Mouse (Mus musculus): Measurements from ENCODE around the gene Atg2b. TPM values are rescaled to one million over a fixed set of nuclear protein-coding genes. Genes with fewer than 3 reads are reported as not detected.

The Atg2b gene
- total and polyA plus RNA-seq, 3 experiments = 28.3 to 35.9 TPM; not detected in 1

GRCm38 (mm10) chr12:105724616-105725015 lies 39.6 kb upstream of the Atg2b start (continued):
- TF ChIP-seq SIN3A (IDR thresholded peaks at IDR 0.05; ENCODE audit: low read length) = peak; percentile 69
- TF ChIP-seq ELF1 (IDR thresholded peaks at IDR 0.05; ENCODE audit: low read depth, low read length) = no peak
- peak; percentile 85 for TF ChIP-seq ETS1 (IDR thresholded peaks at IDR 0.05; ENCODE audit: low read depth, low read length)
- TF ChIP-seq POLR2A (IDR thresholded peaks at IDR 0.05; ENCODE audit: control insufficient read depth in 1 of 2, insufficient read depth in 1 of 2, low read depth in 1 of 2, low read length in 2 of 2, poor library complexity in 1 of 2) = no peak
- TF ChIP-seq TAL1 (IDR thresholded peaks at IDR 0.05; ENCODE audit: low read length) = peak; percentile 95
- TF ChIP-seq CHD1 (IDR thresholded peaks at IDR 0.05; ENCODE audit: low read depth, low read length) = no peak
- TF ChIP-seq NELFE (IDR thresholded peaks at IDR 0.05; ENCODE audit: low read depth, low read length) = no peak
- TF ChIP-seq POLR2AphosphoS5 (IDR thresholded peaks at IDR 0.05; ENCODE audit: borderline replicate concordance, low read depth, low read length) = no peak
- TF ChIP-seq MAFK (IDR thresholded peaks at IDR 0.05; ENCODE audit: borderline replicate concordance, low read depth, low read length) = peak; percentile 62; the same call in 1 of the 2 replicates
- TF ChIP-seq GATA1 (IDR thresholded peaks at IDR 0.05; ENCODE audit: low read depth, low read length) = peak; percentile 91
- no peak for TF ChIP-seq RAD21 (IDR thresholded peaks at IDR 0.05; ENCODE audit: low read depth, low read length)
- peak; percentile 91 to 96 for TF ChIP-seq EP300 (IDR thresholded peaks at IDR 0.05; ENCODE audit: low read depth in 1 of 2, low read length in 2 of 2)
- 0 out of 2 replicates have a peak, but pooled peaks have one; percentile 44 for TF ChIP-seq TBP (IDR thresholded peaks at IDR 0.05; ENCODE audit: low read depth, low read length)
- no peak for TF ChIP-seq MEF2A (IDR thresholded peaks at IDR 0.05; ENCODE audit: extremely low read depth, insufficient replicate concordance, low read depth, low read length, poor library complexity, severe bottlenecking)
- no peak for TF ChIP-seq ZKSCAN1 (IDR thresholded peaks at IDR 0.05; ENCODE audit: low read depth, low read length)
- 0 out of 2 replicates have a peak, but pooled peaks have one; percentile 13 for TF ChIP-seq ZC3H11A (IDR thresholded peaks at IDR 0.05; ENCODE audit: low read depth, low read length)
- no peak for TF ChIP-seq USF2 (IDR thresholded peaks at IDR 0.05; ENCODE audit: borderline replicate concordance in 1 of 2, insufficient read depth in 1 of 2, low read depth in 1 of 2, low read length in 2 of 2)
- no peak; the same call in 1 of the 2 replicates for TF ChIP-seq HCFC1 (IDR thresholded peaks at IDR 0.05; ENCODE audit: low read depth, low read length)
- peak; percentile 75; the same call in 1 of the 2 replicates for TF ChIP-seq MAZ (IDR thresholded peaks at IDR 0.05; ENCODE audit: low read depth, low read length)
- TF ChIP-seq GABPA (IDR thresholded peaks at IDR 0.05; ENCODE audit: low read depth, low read length) = no peak
- peak; percentile 95 for TF ChIP-seq TCF12 (IDR thresholded peaks at IDR 0.05; ENCODE audit: low read depth, low read length)

GRCm38 (mm10) chr12:105722657-105723056 lies 37.6 kb upstream of the Atg2b start:
- Histone ChIP-seq H3K9me3 (replicated peaks; ENCODE audit: insufficient read depth, low read length) (no peaks in the 10 kb centered on the region), H3K4me1 (ENCODE audit: control insufficient read depth in 1 of 2, insufficient read depth in 2 of 2, low read length in 2 of 2) (peaks cover 26 to 51% of the 10 kb centered on the region in 2 experiments), H3K36me3 (ENCODE audit: control insufficient read depth in 1 of 2, insufficient read depth in 2 of 2, low read length in 2 of 2) (peaks cover 0 to 36% of the 10 kb centered on the region in 2 experiments; a peak in 2 of 4 replicates), H3K9ac (ENCODE audit: control insufficient read depth, low read depth, low read length, poor library complexity, severe bottlenecking) (no peak overlapping the region), H3K27ac (ENCODE audit: control insufficient read depth, low read depth, low read length) (no peak overlapping the region), H3K79me2 (ENCODE audit: control insufficient read depth, insufficient read depth, low read length, poor library complexity) (no peaks in the 10 kb centered on the region), H3K27me3 (ENCODE audit: control insufficient read depth in 1 of 2, insufficient read depth in 2 of 2, low read length in 2 of 2) (no peaks in the 10 kb centered on the region), H3K4me3 (ENCODE audit: control insufficient read depth in 1 of 2, insufficient read depth in 1 of 2, low read depth in 2 of 2, low read length in 2 of 2) (no peak overlapping the region)
- DNase-seq (ENCODE audit: low read depth, low spot score) = peak; percentile 85
- TF ChIP-seq CTCF (IDR thresholded peaks at IDR 0.05 in 2 of 3, conservative IDR thresholded peaks at IDR 0.05 in 1 of 3; ENCODE audit: control insufficient read depth in 1 of 3, insufficient read depth in 1 of 3, low read depth in 2 of 3, low read length in 3 of 3, poor library complexity in 1 of 3, severe bottlenecking in 1 of 3) = peak; percentile 25 to 86 (median 85); a peak in 5 of 6 replicates
- peak; percentile 72 for TF ChIP-seq SMC3 (IDR thresholded peaks at IDR 0.05; ENCODE audit: low read depth, low read length)
- peak; percentile 55 for TF ChIP-seq ZC3H11A (IDR thresholded peaks at IDR 0.05; ENCODE audit: low read depth, low read length)
- peak; percentile 83 for TF ChIP-seq RAD21 (IDR thresholded peaks at IDR 0.05; ENCODE audit: low read depth, low read length)
- peak; percentile 79 for TF ChIP-seq ZNF384 (IDR thresholded peaks at IDR 0.05; ENCODE audit: low read depth, low read length)
- no peak for TF ChIP-seq JUND (IDR thresholded peaks at IDR 0.05; ENCODE audit: low read depth, low read length)

All from MEL (cell line).